Mouse (Mus musculus) large intestine, adult 2 months (tissue): ENCODE measurements around the gene Ctbs. TPM values are rescaled to one million over a fixed set of nuclear protein-coding genes. Genes with fewer than 3 reads are reported as not detected.

Source experiments
- DNase-seq: peaks from one replicate; pipeline ENCODE4 v3.0.0-alpha.2; 2012; ENCODE audit warnings: low read depth, low spot score
- WGBS: fragments of 180-500 bp; shearing (Covaris S2); methylation state at CpG from one replicate; pipeline ENCODE4 v1.1.7; 2018; 5-methylcytosine and 5-hydroxymethylcytosine counted together
- polyA plus RNA-seq: library from polyadenylated mRNA; depleted of rRNA; stranded (reverse); fragments of >200 nt; gene quantifications from 2 replicates; pipeline ENCODE4 v1.2.3, GENCODE M21; 2012; rRNA removed

The Ctbs gene
- polyA plus RNA-seq, 1 experiment, result 2.2 TPM

GRCm38 (mm10) chr3:146474428-146474827 is 24.8 kb downstream of the Ctbs start:
- DNase-seq, result no peak
- 86% methylated on average over 3 of the region's 3 CpGs for WGBS

- WGBS, result 44% methylated on average over 2 of the region's 2 CpGs
- DNase-seq, result no peak
Observed at GRCm38 (mm10) chr3:146482044-146482443, 32.4 kb downstream of the Ctbs start.

- 80% methylated on average over 4 of the region's 4 CpGs for WGBS
- DNase-seq, result no peak
Observed at GRCm38 (mm10) chr3:146486464-146486863, 36.9 kb downstream of the Ctbs start.

GRCm38 (mm10) chr3:146494941-146495340 is 45.3 kb downstream of the Ctbs start:
- no peak for DNase-seq
- WGBS, result 94% methylated on average over 8 of the region's 8 CpGs

- no peak for DNase-seq
- WGBS, result 2% methylated on average over 13 of the region's 13 CpGs
Observed at GRCm38 (mm10) chr3:146498989-146499388, 49.4 kb downstream of the Ctbs start.

- WGBS, result 2% methylated on average over 75 of the region's 88 CpGs
- peak; percentile 67 for DNase-seq
Observed at GRCm38 (mm10) chr3:146499431-146500002, 49.9 kb downstream of the Ctbs start, which contains the start of the genes Spata1 and Gng5. Spata1 (minus strand) TSS chr3:146499753. Gng5 (plus strand) TSS chr3:146499807.

GRCm38 (mm10) chr3:146500003-146500809 is 50.6 kb downstream of the Ctbs start:
- 1% methylated on average over 57 of the region's 57 CpGs for WGBS
- DNase-seq, result no peak

GRCm38 (mm10) chr3:146500810-146501201 is 51.2 kb downstream of the Ctbs start:
- WGBS, result 2% methylated on average over 5 of the region's 5 CpGs
- no peak for DNase-seq

- no peak for DNase-seq
- WGBS, result 11% methylated on average over 5 of the region's 5 CpGs
Observed at GRCm38 (mm10) chr3:146501601-146502123, 52.1 kb downstream of the Ctbs start.

GRCm38 (mm10) chr3:146506711-146507110 is 57.1 kb downstream of the Ctbs start:
- DNase-seq, result no peak
- WGBS, result 92% methylated on average over 7 of the region's 7 CpGs

Other genes with a start within 250 kb of the Ctbs start
- gene Lpar3, start 228.8 kb upstream of the Ctbs start, polyA plus RNA-seq, result 1.5 and 4.3 TPM in 2 replicates
- gene Ssx2ip, start 45.2 kb upstream of the Ctbs start, polyA plus RNA-seq, result 9.8 and 12.4 TPM in 2 replicates
- gene Spata1, start 50.0 kb downstream of the Ctbs start, polyA plus RNA-seq, result 0.35 and 0.44 TPM in 2 replicates
- 505 and 578 TPM in 2 replicates for gene Gng5, start 50.0 kb downstream of the Ctbs start, polyA plus RNA-seq
- 9.0 and 9.8 TPM in 2 replicates for gene Rpf1, start 71.6 kb downstream of the Ctbs start, polyA plus RNA-seq
- gene Uox, start 120.6 kb downstream of the Ctbs start, polyA plus RNA-seq, result 0.11 and 0.23 TPM in 2 replicates
- gene Dnase2b, start 165.8 kb downstream of the Ctbs start, polyA plus RNA-seq, result not detected in 2 replicates
- gene 4930503B20Rik, start 201.5 kb downstream of the Ctbs start, polyA plus RNA-seq, result not detected in 2 replicates
- 0.31 TPM in 1 of 2 replicates, not detected in the other for gene Samd13, start 235.8 kb downstream of the Ctbs start, polyA plus RNA-seq